Mouse (Mus musculus): ENCODE measurements at regions not wholly inside any gene's neighbourhood (a gene's known extent, or its start where the extent isn't known, plus 50 kb on each side); places are given as distances from the start of the nearest gene placed in this dataset.
"Not testable (repeated sequence)": the region's sequence is repeated elsewhere in the genome, so short reads cannot be mapped to it uniquely, and the experiment has no call there.

- 77% methylated on average over 3 of the region's 3 CpGs for WGBS
- Histone ChIP-seq H3K9ac (no peak overlapping the region), H3K36me3 (ENCODE audit: poor library complexity, severe bottlenecking) (no peaks in the 10 kb centered on the region), H3K4me1 (no peaks in the 10 kb centered on the region), H3K27ac (no peak overlapping the region), H3K4me2 (no peak overlapping the region), H3K4me3 (no peak overlapping the region), H3K27me3 (no peaks in the 10 kb centered on the region), H3K9me3 (replicated peaks) (peaks cover 6% of the 10 kb centered on the region)
- ATAC-seq, result no peak
Measured at GRCm38 (mm10) chr8:100393327-100393726, 977.1 kb upstream of the Cdh8 start.

GRCm38 (mm10) chr8:100367663-100368062 lies 951.4 kb upstream of the Cdh8 start:
- H3K27me3 ChIP-seq, result no peaks in the 10 kb centered on the region
- H3K4me2 ChIP-seq, result no peak overlapping the region
- H3K36me3 ChIP-seq (ENCODE audit: poor library complexity, severe bottlenecking), result no peaks in the 10 kb centered on the region
- H3K4me1 ChIP-seq, result no peaks in the 10 kb centered on the region
- ATAC-seq, result no peak
- no peak overlapping the region for H3K4me3 ChIP-seq
- H3K9me3 ChIP-seq (replicated peaks), result no peaks in the 10 kb centered on the region
- H3K27ac ChIP-seq, result no peak overlapping the region
- H3K9ac ChIP-seq, result no peak overlapping the region

DNA sequence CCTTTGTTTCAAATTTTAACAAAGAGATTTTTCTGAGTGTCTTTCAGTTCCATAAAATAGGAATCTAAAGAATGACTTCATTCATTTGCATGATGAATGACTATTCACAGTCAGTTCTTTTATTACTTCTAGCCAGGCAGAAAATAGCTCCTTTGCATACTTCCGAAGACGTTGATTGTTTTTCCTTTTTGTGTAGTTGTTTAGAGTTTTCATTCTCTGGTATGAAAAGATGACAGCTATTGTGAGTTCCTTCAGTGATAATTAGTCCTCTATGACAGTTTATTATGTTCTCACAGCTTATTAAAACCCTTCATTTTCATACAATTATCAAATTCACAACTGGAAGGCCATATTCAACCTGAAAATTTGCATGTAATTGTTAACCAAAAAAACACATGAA lies 946.5 kb upstream of the Cdh8 start:
- H3K27me3 ChIP-seq, result no peaks in the 10 kb centered on the region
- ATAC-seq, result no peak
- H3K9ac ChIP-seq, result no peak overlapping the region
- no peaks in the 10 kb centered on the region for H3K36me3 ChIP-seq (ENCODE audit: poor library complexity, severe bottlenecking)
- no peak overlapping the region for H3K4me3 ChIP-seq
- H3K4me2 ChIP-seq, result no peak overlapping the region
- H3K4me1 ChIP-seq, result no peaks in the 10 kb centered on the region
- no peaks in the 10 kb centered on the region for H3K9me3 ChIP-seq (replicated peaks)
- no peak overlapping the region for H3K27ac ChIP-seq
- 12% methylated on average over 2 of the region's 2 CpGs for WGBS

- not testable (repeated sequence) for H3K4me1 ChIP-seq; H3K9me3 ChIP-seq (replicated peaks); H3K36me3 ChIP-seq (ENCODE audit: poor library complexity, severe bottlenecking); ATAC-seq; H3K27me3 ChIP-seq; H3K4me3 ChIP-seq; H3K27ac ChIP-seq; H3K9ac ChIP-seq; H3K4me2 ChIP-seq
- 92% methylated on average over 15 of the region's 15 CpGs for WGBS
Measured at GRCm38 (mm10) chr8:100360541-100360940, 944.3 kb upstream of the Cdh8 start.

GRCm38 (mm10) chr8:100334528-100334927 lies 918.3 kb upstream of the Cdh8 start:
- H3K27ac ChIP-seq, result no peak overlapping the region
- peak; percentile 41; the same call in 1 of the 2 replicates for ATAC-seq
- no peaks in the 10 kb centered on the region for H3K27me3 ChIP-seq
- no peaks in the 10 kb centered on the region for H3K36me3 ChIP-seq (ENCODE audit: poor library complexity, severe bottlenecking)
- WGBS, result 59% methylated on average over 2 of the region's 2 CpGs
- H3K9me3 ChIP-seq (replicated peaks), result no peaks in the 10 kb centered on the region
- no peaks in the 10 kb centered on the region for H3K4me1 ChIP-seq
- H3K4me2 ChIP-seq, result no peak overlapping the region
- H3K4me3 ChIP-seq, result no peak overlapping the region
- no peak overlapping the region for H3K9ac ChIP-seq

DNA sequence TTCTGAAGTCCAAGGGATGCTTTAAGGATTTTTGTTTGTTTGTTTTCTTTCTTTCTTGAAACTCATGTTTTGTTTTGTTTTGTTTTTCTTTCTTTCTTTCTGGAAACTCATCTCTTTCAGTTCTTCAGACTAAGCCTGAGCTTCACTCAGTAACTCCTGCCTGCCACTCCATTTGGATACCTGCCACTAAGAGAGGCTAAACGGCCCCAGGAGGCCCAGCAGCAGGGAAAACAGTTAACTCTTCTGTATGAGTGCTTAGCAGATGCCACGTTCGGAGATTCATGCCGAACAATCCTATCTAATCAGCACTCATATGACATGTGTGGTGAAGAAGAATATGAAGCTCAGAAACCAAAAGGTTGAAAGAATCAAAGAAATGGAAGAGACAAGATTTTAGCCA lies 909.3 kb upstream of the Cdh8 start:
- Histone ChIP-seq H3K4me2 (no peak overlapping the region), H3K4me3 (no peak overlapping the region), H3K36me3 (ENCODE audit: poor library complexity, severe bottlenecking) (no peaks in the 10 kb centered on the region), H3K4me1 (no peaks in the 10 kb centered on the region), H3K9ac (no peak overlapping the region), H3K27me3 (no peaks in the 10 kb centered on the region), H3K9me3 (replicated peaks) (no peaks in the 10 kb centered on the region), H3K27ac (no peak overlapping the region)
- ATAC-seq, result no peak
- 57% methylated on average over 4 of the region's 4 CpGs for WGBS

DNA sequence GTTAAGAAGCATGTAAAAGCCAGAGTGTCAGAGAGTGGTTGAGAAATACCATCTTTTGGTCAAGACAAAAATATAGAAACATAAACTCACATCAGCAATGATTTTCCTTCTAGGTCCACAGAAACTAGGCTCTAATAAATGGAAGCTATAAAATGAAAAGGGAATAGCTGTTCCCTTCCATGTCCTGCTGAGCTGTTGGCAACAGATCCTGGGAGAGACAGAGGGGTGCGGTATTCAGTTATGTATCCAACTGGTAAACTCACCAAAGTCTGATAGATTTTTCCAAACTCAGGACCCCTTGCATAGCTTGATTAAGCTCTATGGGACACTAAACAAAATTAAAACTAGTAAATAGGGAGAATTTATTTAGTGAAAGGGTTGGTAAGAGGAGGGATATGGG lies 907.2 kb upstream of the Cdh8 start:
- ATAC-seq, result no peak
- Histone ChIP-seq H3K9ac (no peak overlapping the region), H3K27ac (no peak overlapping the region), H3K4me2 (no peak overlapping the region), H3K36me3 (ENCODE audit: poor library complexity, severe bottlenecking) (no peaks in the 10 kb centered on the region), H3K27me3 (no peaks in the 10 kb centered on the region), H3K4me1 (no peaks in the 10 kb centered on the region), H3K9me3 (replicated peaks) (no peaks in the 10 kb centered on the region), H3K4me3 (no peak overlapping the region)
- 93% methylated on average over 1 of the region's 1 CpGs for WGBS

DNA sequence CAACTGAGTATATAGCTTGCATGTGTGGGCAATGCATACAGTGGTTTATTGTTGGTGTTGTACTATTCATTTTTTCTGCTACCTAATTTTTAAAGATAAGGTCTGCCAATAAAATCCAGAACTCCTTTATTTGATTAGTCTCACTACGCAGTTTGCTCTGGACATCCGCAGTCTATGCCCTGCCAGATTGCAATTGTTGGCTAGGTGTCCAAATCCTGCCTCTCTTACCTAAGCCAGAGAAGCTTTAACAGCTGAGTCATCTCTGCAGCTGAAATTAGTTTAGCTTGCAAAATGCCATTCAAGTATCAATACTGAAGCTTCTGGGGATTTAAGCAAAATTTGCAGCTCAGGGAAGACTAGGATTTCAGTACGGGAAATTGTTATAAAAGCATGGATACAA lies 881.9 kb upstream of the Cdh8 start:
- WGBS, result 91% methylated on average over 3 of the region's 3 CpGs
- H3K9ac ChIP-seq, result no peak overlapping the region
- H3K27me3 ChIP-seq, result no peaks in the 10 kb centered on the region
- H3K4me2 ChIP-seq, result no peak overlapping the region
- H3K36me3 ChIP-seq (ENCODE audit: poor library complexity, severe bottlenecking), result no peaks in the 10 kb centered on the region
- no peaks in the 10 kb centered on the region for H3K9me3 ChIP-seq (replicated peaks)
- no peaks in the 10 kb centered on the region for H3K4me1 ChIP-seq
- ATAC-seq, result no peak
- no peak overlapping the region for H3K4me3 ChIP-seq
- no peak overlapping the region for H3K27ac ChIP-seq

- 64% methylated on average over 1 of the region's 1 CpGs for WGBS
- H3K4me2 ChIP-seq, result no peak overlapping the region
- no peak overlapping the region for H3K9ac ChIP-seq
- no peaks in the 10 kb centered on the region for H3K9me3 ChIP-seq (replicated peaks)
- H3K27ac ChIP-seq, result no peak overlapping the region
- no peaks in the 10 kb centered on the region for H3K36me3 ChIP-seq (ENCODE audit: poor library complexity, severe bottlenecking)
- no peaks in the 10 kb centered on the region for H3K4me1 ChIP-seq
- H3K27me3 ChIP-seq, result no peaks in the 10 kb centered on the region
- ATAC-seq, result no peak
- H3K4me3 ChIP-seq, result no peak overlapping the region
Measured at GRCm38 (mm10) chr8:100292588-100292987, 876.3 kb upstream of the Cdh8 start.

GRCm38 (mm10) chr8:100291981-100292380 lies 875.7 kb upstream of the Cdh8 start:
- H3K4me2 ChIP-seq, result no peak overlapping the region
- no peaks in the 10 kb centered on the region for H3K4me1 ChIP-seq
- no peaks in the 10 kb centered on the region for H3K9me3 ChIP-seq (replicated peaks)
- H3K27me3 ChIP-seq, result no peaks in the 10 kb centered on the region
- 43% methylated on average over 1 of the region's 1 CpGs for WGBS
- no peak overlapping the region for H3K9ac ChIP-seq
- ATAC-seq, result no peak
- no peaks in the 10 kb centered on the region for H3K36me3 ChIP-seq (ENCODE audit: poor library complexity, severe bottlenecking)
- no peak overlapping the region for H3K27ac ChIP-seq
- no peak overlapping the region for H3K4me3 ChIP-seq

All from forebrain, embryonic 13.5 days (tissue).